Mouse (Mus musculus) liver, embryonic 12.5 days (tissue): ENCODE data around the gene 1810010D01Rik. TPM values are rescaled to one million over a fixed set of nuclear protein-coding genes. Genes with fewer than 3 reads are reported as not detected.

Experiments used
- ATAC-seq: fragments of 200-750 bp; cut with Nextera tagmentation; 2 replicates; pipeline ENCODE4 v1.8.0; 2017; ENCODE audit warnings: moderate number of reproducible peaks, mild to moderate bottlenecking, moderate library complexity
- H3K27ac ChIP-seq: fragments of 300-500 bp; sonication (generic); 2 replicates; pipeline ENCODE4 v1.5.1; 2016; ENCODE audit warnings: mild to moderate bottlenecking
- H3K27me3 ChIP-seq: fragments of 300-500 bp; sonication (generic); replicated peaks from 2 replicates; pipeline ENCODE4 v1.6.1; 2016; ENCODE audit warnings: mild to moderate bottlenecking, moderate library complexity
- H3K36me3 ChIP-seq: fragments of 300-500 bp; sonication (generic); 2 replicates; pipeline ENCODE4 v1.6.1; 2016; ENCODE audit warnings: mild to moderate bottlenecking, moderate library complexity
- H3K4me1 ChIP-seq: fragments of 300-500 bp; sonication (generic); 2 replicates; pipeline ENCODE4 v1.6.1; 2016
- H3K4me2 ChIP-seq: fragments of 300-500 bp; sonication (generic); 2 replicates; pipeline ENCODE4 v1.6.1; 2016; ENCODE audit warnings: mild to moderate bottlenecking, moderate library complexity
- H3K4me3 ChIP-seq: fragments of 300-500 bp; sonication (generic); 2 replicates; pipeline ENCODE4 v1.5.1; 2016; ENCODE audit warnings: mild to moderate bottlenecking, moderate library complexity
- H3K9ac ChIP-seq: fragments of 300-500 bp; sonication (generic); 2 replicates; pipeline ENCODE4 v1.6.1; 2016; ENCODE audit warnings: mild to moderate bottlenecking, moderate library complexity
- H3K9me3 ChIP-seq: fragments of 300-500 bp; sonication (generic); replicated peaks from 2 replicates; pipeline ENCODE4 v1.6.1; 2016; ENCODE audit warnings: mild to moderate bottlenecking, moderate library complexity
- WGBS: fragments of 180-500 bp; shearing (Covaris S2); methylation state at CpG from one replicate; pipeline ENCODE4 v1.1.7; 2016; ENCODE audit not compliant: insufficient replicate concordance; 5-methylcytosine and 5-hydroxymethylcytosine counted together
- polyA plus RNA-seq: library from polyadenylated mRNA; unstranded; fragments of >200 nt; fragmentation: Nextera tagmentation; extraction: Ambion mirVana; gene quantifications from 2 replicates; pipeline ENCODE4 v1.2.1, GENCODE M21; 2016

Gene 1810010D01Rik
- polyA plus RNA-seq, 1 experiment from 2014 or later = 0.38 TPM

GRCm38 (mm10) chr7:145190520-145190919, 17.4 kb downstream of the 1810010D01Rik start:
- H3K36me3 ChIP-seq = no peaks in the 10 kb centered on the region
- H3K27me3 ChIP-seq = peaks cover 6% of the 10 kb centered on the region; the same call in 1 of the 2 replicates
- no peaks in the 10 kb centered on the region for H3K4me1 ChIP-seq
- H3K4me2 ChIP-seq = no peak overlapping the region
- no peak overlapping the region for H3K4me3 ChIP-seq
- no peak overlapping the region for H3K27ac ChIP-seq
- H3K9me3 ChIP-seq = no peaks in the 10 kb centered on the region
- ATAC-seq = no peak
- no peak overlapping the region for H3K9ac ChIP-seq

- Histone ChIP-seq H3K27ac (no peak overlapping the region), H3K4me3 (no peak overlapping the region), H3K9ac (no peak overlapping the region), H3K4me1 (no peaks in the 10 kb centered on the region), H3K27me3 (0 out of 2 replicates have a peak, but pooled peaks cover 3% of the 10 kb centered on the region), H3K9me3 (no peaks in the 10 kb centered on the region), H3K4me2 (no peak overlapping the region), H3K36me3 (no peaks in the 10 kb centered on the region)
- ATAC-seq = no peak
- 56% methylated on average over 8 of the region's 8 CpGs for WGBS
Observed at GRCm38 (mm10) chr7:145189342-145189741, 18.6 kb downstream of the 1810010D01Rik start.

GRCm38 (mm10) chr7:145187802-145188201, 20.1 kb downstream of the 1810010D01Rik start:
- H3K9ac ChIP-seq = no peak overlapping the region
- no peaks in the 10 kb centered on the region for H3K9me3 ChIP-seq
- no peaks in the 10 kb centered on the region for H3K4me1 ChIP-seq
- 0 out of 2 replicates have a peak, but pooled peaks cover 3% of the 10 kb centered on the region for H3K27me3 ChIP-seq
- WGBS = 43% methylated on average over 3 of the region's 3 CpGs
- ATAC-seq = no peak
- no peak overlapping the region for H3K4me3 ChIP-seq
- H3K27ac ChIP-seq = no peak overlapping the region
- H3K36me3 ChIP-seq = no peaks in the 10 kb centered on the region
- H3K4me2 ChIP-seq = no peak overlapping the region

GRCm38 (mm10) chr7:145182388-145182787, 25.5 kb downstream of the 1810010D01Rik start:
- H3K36me3 ChIP-seq = no peaks in the 10 kb centered on the region
- H3K9me3 ChIP-seq = no peaks in the 10 kb centered on the region
- ATAC-seq = no peak
- WGBS = 38% methylated on average over 4 of the region's 4 CpGs
- H3K9ac ChIP-seq = no peak overlapping the region
- no peak overlapping the region for H3K4me3 ChIP-seq
- H3K27ac ChIP-seq = no peak overlapping the region
- no peaks in the 10 kb centered on the region for H3K4me1 ChIP-seq
- H3K4me2 ChIP-seq = no peak overlapping the region
- H3K27me3 ChIP-seq = no peaks in the 10 kb centered on the region

- WGBS = 63% methylated on average over 11 of the region's 11 CpGs
- Histone ChIP-seq H3K9me3 (no peaks in the 10 kb centered on the region), H3K27me3 (no peaks in the 10 kb centered on the region), H3K36me3 (no peaks in the 10 kb centered on the region), H3K4me2 (no peak overlapping the region), H3K4me1 (no peaks in the 10 kb centered on the region), H3K4me3 (no peak overlapping the region), H3K9ac (no peak overlapping the region), H3K27ac (no peak overlapping the region)
- no peak for ATAC-seq
Observed at GRCm38 (mm10) chr7:145181376-145182034, 26.4 kb downstream of the 1810010D01Rik start.

GRCm38 (mm10) chr7:145179691-145180091, 28.2 kb downstream of the 1810010D01Rik start:
- Histone ChIP-seq H3K4me3 (no peak overlapping the region), H3K9me3 (no peaks in the 10 kb centered on the region), H3K4me2 (no peak overlapping the region), H3K9ac (no peak overlapping the region), H3K27me3 (no peaks in the 10 kb centered on the region; the same call in 1 of the 2 replicates), H3K27ac (no peak overlapping the region), H3K36me3 (no peaks in the 10 kb centered on the region), H3K4me1 (no peaks in the 10 kb centered on the region)
- 39% methylated on average over 5 of the region's 5 CpGs for WGBS
- no peak for ATAC-seq

GRCm38 (mm10) chr7:145176750-145177589, 30.9 kb downstream of the 1810010D01Rik start:
- no peaks in the 10 kb centered on the region for H3K4me1 ChIP-seq
- no peak for ATAC-seq
- H3K9ac ChIP-seq = no peak overlapping the region
- H3K27ac ChIP-seq = no peak overlapping the region
- H3K4me3 ChIP-seq = no peak overlapping the region
- WGBS = 60% methylated on average over 15 of the region's 15 CpGs
- H3K27me3 ChIP-seq = peaks cover 11% of the 10 kb centered on the region
- H3K36me3 ChIP-seq = no peaks in the 10 kb centered on the region
- H3K4me2 ChIP-seq = no peak overlapping the region
- H3K9me3 ChIP-seq = no peaks in the 10 kb centered on the region

- no peaks in the 10 kb centered on the region for H3K4me1 ChIP-seq
- H3K9ac ChIP-seq = no peak overlapping the region
- H3K9me3 ChIP-seq = no peaks in the 10 kb centered on the region
- 61% methylated on average over 15 of the region's 15 CpGs for WGBS
- H3K4me3 ChIP-seq = no peak overlapping the region
- no peak overlapping the region for H3K4me2 ChIP-seq
- no peaks in the 10 kb centered on the region for H3K36me3 ChIP-seq
- no peak for ATAC-seq
- no peak overlapping the region for H3K27ac ChIP-seq
- peaks cover 23% of the 10 kb centered on the region for H3K27me3 ChIP-seq
Observed at GRCm38 (mm10) chr7:145173563-145173962, 34.4 kb downstream of the 1810010D01Rik start.

GRCm38 (mm10) chr7:145173116-145173515, 34.8 kb downstream of the 1810010D01Rik start:
- Histone ChIP-seq H3K36me3 (no peaks in the 10 kb centered on the region), H3K9me3 (no peaks in the 10 kb centered on the region), H3K27me3 (peaks cover 27% of the 10 kb centered on the region), H3K4me2 (no peak overlapping the region), H3K27ac (no peak overlapping the region), H3K4me1 (no peaks in the 10 kb centered on the region), H3K9ac (no peak overlapping the region), H3K4me3 (no peak overlapping the region)
- WGBS = 24% methylated on average over 12 of the region's 12 CpGs
- ATAC-seq = no peak

GRCm38 (mm10) chr7:145169703-145170102, 38.2 kb downstream of the 1810010D01Rik start:
- no peak for ATAC-seq
- WGBS = 47% methylated on average over 3 of the region's 3 CpGs

GRCm38 (mm10) chr7:145159283-145160240, 48.4 kb downstream of the 1810010D01Rik start:
- ATAC-seq = no peak
- Histone ChIP-seq H3K4me1 (no peaks in the 10 kb centered on the region), H3K4me2 (no peak overlapping the region), H3K4me3 (no peak overlapping the region), H3K9me3 (no peaks in the 10 kb centered on the region), H3K27me3 (no peaks in the 10 kb centered on the region), H3K27ac (no peak overlapping the region), H3K9ac (no peak overlapping the region), H3K36me3 (no peaks in the 10 kb centered on the region)
- WGBS = 50% methylated on average over 13 of the region's 13 CpGs

More at GRCm38 (mm10) chr7:145169703-145170102, 38.2 kb downstream of the 1810010D01Rik start:
- Histone ChIP-seq H3K36me3 (no peaks in the 10 kb centered on the region), H3K4me3 (no peak overlapping the region), H3K4me2 (no peak overlapping the region), H3K27ac (no peak overlapping the region), H3K4me1 (no peaks in the 10 kb centered on the region), H3K9ac (no peak overlapping the region), H3K27me3 (peaks cover 35% of the 10 kb centered on the region), H3K9me3 (no peaks in the 10 kb centered on the region)
